Mouse (Mus musculus) hindbrain, postnatal 0 days (tissue): ENCODE measurements around the gene Mcur1. TPM values are rescaled to one million over a fixed set of nuclear protein-coding genes. Genes with fewer than 3 reads are reported as not detected.
A peak's percentile ranks its signal among the peaks of the same experiment; 100 is the strongest.

Source experiments
- ATAC-seq: fragments of 200-750 bp; cut with Nextera tagmentation; 2 replicates; pipeline ENCODE4 v1.8.0; 2017; ENCODE audit warnings: mild to moderate bottlenecking, moderate TSS enrichment, moderate library complexity
- DNase-seq: peaks from one replicate; pipeline ENCODE4 v3.0.0-alpha.2; 2015; ENCODE audit warnings: low spot score
- H3K27ac ChIP-seq: fragments of 300-500 bp; sonication (generic); 2 replicates; pipeline ENCODE4 v1.5.1; 2014; ENCODE audit warnings: mild to moderate bottlenecking
- H3K27me3 ChIP-seq: fragments of 300-500 bp; sonication (generic); 2 replicates; pipeline ENCODE4 v1.6.1; 2014; ENCODE audit warnings: low read length, mixed read lengths; ENCODE audit not compliant: insufficient read depth
- H3K36me3 ChIP-seq: fragments of 300-500 bp; sonication (generic); 2 replicates; pipeline ENCODE4 v1.6.1; 2014; ENCODE audit warnings: low read length, mixed read lengths; ENCODE audit not compliant: insufficient read depth
- H3K4me1 ChIP-seq: fragments of 300-500 bp; sonication (generic); 2 replicates; pipeline ENCODE4 v1.6.1; 2014; ENCODE audit warnings: antibody characterized with exemption, low read length, mixed read lengths; ENCODE audit not compliant: insufficient read depth
- H3K4me2 ChIP-seq: fragments of 300-500 bp; sonication (generic); 2 replicates; pipeline ENCODE4 v1.6.1; 2014; ENCODE audit warnings: low read depth, mild to moderate bottlenecking, low read length, moderate library complexity, mixed read lengths
- H3K4me3 ChIP-seq: fragments of 300-500 bp; sonication (generic); 2 replicates; pipeline ENCODE4 v1.5.1; 2014; ENCODE audit warnings: low read length
- H3K9ac ChIP-seq: fragments of 300-500 bp; sonication (generic); replicated peaks from 2 replicates; pipeline ENCODE4 v1.6.1; 2014; ENCODE audit warnings: mild to moderate bottlenecking, low read length, moderate library complexity, mixed read lengths
- H3K9me3 ChIP-seq: fragments of 300-500 bp; sonication (generic); 2 replicates; pipeline ENCODE4 v1.6.1; 2016; ENCODE audit warnings: low read length, mixed read lengths
- CTCF ChIP-seq: IDR thresholded peaks from 2 replicates; pipeline ENCODE4 v1.5.1; 2016; ENCODE audit warnings: antibody characterized with exemption, control low read depth, low read depth
- WGBS: fragments of 180-500 bp; shearing (Covaris S2); extraction: QIAGEN DNeasy Blood & Tissue Kit; methylation state at CpG from one replicate; pipeline ENCODE4 v1.1.7; 2014; 5-methylcytosine and 5-hydroxymethylcytosine counted together
- polyA plus RNA-seq: library from polyadenylated mRNA; unstranded; fragments of >200 nt; fragmentation: Nextera tagmentation; extraction: Ambion mirVana; gene quantifications from 2 replicates; pipeline ENCODE4 v1.2.1, GENCODE M21; 2015
- total RNA-seq: library from RNA; depleted of rRNA; stranded (reverse); fragments of >200 nt; gene quantifications from 2 replicates; pipeline ENCODE4 v1.2.3, GENCODE M21; 2014

Gene Mcur1
- total and polyA plus RNA-seq, 2 experiments from 2014 or later = 8.0 to 12.4 TPM

DNA sequence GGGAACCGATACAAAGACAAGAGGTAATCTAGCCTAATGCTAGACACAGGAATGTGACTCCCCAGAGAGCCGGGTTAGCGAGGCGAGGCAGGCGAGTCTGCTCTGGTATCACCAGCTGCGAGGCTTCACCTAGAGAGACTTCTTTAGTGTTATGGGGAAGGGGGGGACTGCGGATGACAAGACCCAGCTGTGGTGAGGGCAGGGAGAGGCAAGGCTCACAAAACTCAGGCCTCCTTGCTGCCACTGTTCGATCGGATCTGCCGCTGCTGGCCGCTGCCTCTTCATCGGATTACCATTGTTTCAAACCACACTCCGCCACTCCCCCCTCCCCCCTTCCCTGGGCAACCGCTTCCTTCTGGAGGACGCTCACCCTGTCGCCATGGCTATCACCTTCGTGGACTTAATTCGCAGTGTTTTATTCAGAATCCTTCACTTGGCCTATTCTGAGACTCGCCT, 56.6 kb downstream of the Mcur1 start:
- DNase-seq = peak; percentile 63

GRCm38 (mm10) chr13:43501601-43502000, 58.4 kb downstream of the Mcur1 start:
- Histone ChIP-seq H3K36me3 (no peaks in the 10 kb centered on the region), H3K27ac (no peak overlapping the region), H3K9me3 (no peaks in the 10 kb centered on the region), H3K9ac (no peak overlapping the region), H3K4me1 (0 out of 2 replicates have a peak, but pooled peaks cover 8% of the 10 kb centered on the region), H3K4me2 (no peak overlapping the region), H3K4me3 (no peak overlapping the region), H3K27me3 (no peaks in the 10 kb centered on the region)
- ATAC-seq (no peak), DNase-seq (no peak)
- WGBS = 60% methylated on average over 5 of the region's 5 CpGs
- TF ChIP-seq CTCF = no peak

More for the DNA sequence above, 56.6 kb downstream of the Mcur1 start:
- H3K4me2 ChIP-seq = peak overlapping the region; percentile 58
- peak overlapping the region; percentile 27 for H3K4me3 ChIP-seq
- H3K27ac ChIP-seq = peak overlapping the region; percentile 16; the same call in 1 of the 2 replicates
- H3K9me3 ChIP-seq = no peaks in the 10 kb centered on the region
- peak; percentile 56 for ATAC-seq
- no peaks in the 10 kb centered on the region for H3K36me3 ChIP-seq
- H3K9ac ChIP-seq = peak overlapping the region; percentile 37; the same call in 1 of the 2 replicates
- 2% methylated on average over 19 of the region's 19 CpGs for whole genome bisulfite sequencing
- H3K27me3 ChIP-seq = no peaks in the 10 kb centered on the region
- no peak for TF ChIP-seq CTCF
- 0 out of 2 replicates have a peak, but pooled peaks cover 8% of the 10 kb centered on the region for H3K4me1 ChIP-seq

- H3K9ac ChIP-seq = no peak overlapping the region
- H3K9me3 ChIP-seq = no peaks in the 10 kb centered on the region
- no peak overlapping the region for H3K4me3 ChIP-seq
- H3K27ac ChIP-seq = no peak overlapping the region
- no peaks in the 10 kb centered on the region for H3K27me3 ChIP-seq
- 0 out of 2 replicates have a peak, but pooled peaks cover 8% of the 10 kb centered on the region for H3K4me1 ChIP-seq
- H3K36me3 ChIP-seq = no peaks in the 10 kb centered on the region
- ATAC-seq (no peak), DNase-seq (no peak)
- TF ChIP-seq CTCF = no peak
- 95% methylated on average over 4 of the region's 4 CpGs for WGBS
- H3K4me2 ChIP-seq = no peak overlapping the region
These were observed 59.5 kb downstream of the Mcur1 start for GRCm38 (mm10) chr13:43500483-43500850.

GRCm38 (mm10) chr13:43499731-43500482, 60.1 kb downstream of the Mcur1 start:
- Histone ChIP-seq H3K27me3 (no peaks in the 10 kb centered on the region), H3K36me3 (no peaks in the 10 kb centered on the region)
- no peak for ATAC-seq

DNA sequence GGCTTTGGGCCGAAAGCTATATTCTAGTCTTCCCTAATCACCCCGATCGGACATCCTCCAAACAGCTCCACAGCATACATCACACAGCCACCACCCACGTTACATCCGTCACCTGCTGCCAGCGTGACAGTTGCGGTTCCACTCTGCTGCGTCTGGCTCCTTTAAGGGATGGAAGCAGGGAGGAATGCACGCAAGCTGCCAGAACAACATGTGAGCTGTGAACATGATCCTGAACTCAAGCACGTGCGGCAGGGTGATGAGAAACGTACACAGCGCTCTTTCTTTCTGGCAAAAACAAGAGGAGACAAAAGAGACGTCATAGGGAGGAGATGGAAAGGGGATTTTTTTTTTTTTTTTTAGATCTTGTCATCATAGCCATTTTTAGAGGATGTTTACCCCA, 61.1 kb downstream of the Mcur1 start:
- DNase-seq = peak; percentile 59

More at GRCm38 (mm10) chr13:43499731-43500482, 60.1 kb downstream of the Mcur1 start:
- no peak overlapping the region for H3K4me2 ChIP-seq
- no peak overlapping the region for H3K9ac ChIP-seq
- no peak overlapping the region for H3K27ac ChIP-seq
- no peaks in the 10 kb centered on the region for H3K9me3 ChIP-seq
- WGBS = 73% methylated on average over 7 of the region's 7 CpGs
- DNase-seq = no peak
- no peak overlapping the region for H3K4me3 ChIP-seq
- 0 out of 2 replicates have a peak, but pooled peaks cover 8% of the 10 kb centered on the region for H3K4me1 ChIP-seq
- no peak for TF ChIP-seq CTCF

DNA sequence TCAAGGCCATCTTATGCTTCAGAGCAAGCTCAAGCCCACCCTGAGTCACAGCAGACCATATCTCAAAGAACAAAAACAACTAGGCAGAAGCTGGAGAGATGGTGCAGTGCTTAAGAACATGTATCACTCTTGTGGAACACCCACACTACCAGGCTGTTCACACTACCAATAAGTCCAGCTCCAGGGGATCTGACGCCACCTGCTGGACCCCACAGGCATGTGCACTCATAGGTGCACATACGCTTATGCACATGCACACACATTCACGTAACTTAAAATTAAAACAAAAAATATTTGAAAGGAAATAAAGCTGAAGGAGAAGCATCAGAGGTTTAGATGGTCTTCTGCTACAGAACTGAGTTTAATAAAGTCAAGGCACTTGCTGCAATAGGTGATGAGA, 62.2 kb downstream of the Mcur1 start:
- H3K9me3 ChIP-seq = no peaks in the 10 kb centered on the region
- TF ChIP-seq CTCF = peak; percentile 39
- 97% methylated on average over 3 of the region's 3 CpGs for WGBS
- no peaks in the 10 kb centered on the region for H3K36me3 ChIP-seq
- H3K9ac ChIP-seq = no peak overlapping the region
- H3K27ac ChIP-seq = no peak overlapping the region
- H3K4me2 ChIP-seq = no peak overlapping the region
- no peak overlapping the region for H3K4me3 ChIP-seq
- no peaks in the 10 kb centered on the region for H3K27me3 ChIP-seq
- DNase-seq (no peak), ATAC-seq (no peak)
- no peaks in the 10 kb centered on the region for H3K4me1 ChIP-seq

More for the DNA sequence above, 61.1 kb downstream of the Mcur1 start:
- Histone ChIP-seq H3K4me1 (0 out of 2 replicates have a peak, but pooled peaks cover 8% of the 10 kb centered on the region), H3K9me3 (no peaks in the 10 kb centered on the region), H3K9ac (no peak overlapping the region), H3K4me3 (no peak overlapping the region), H3K4me2 (no peak overlapping the region), H3K27me3 (no peaks in the 10 kb centered on the region), H3K27ac (no peak overlapping the region), H3K36me3 (no peaks in the 10 kb centered on the region)
- WGBS = 42% methylated on average over 14 of the region's 14 CpGs
- no peak for TF ChIP-seq CTCF
- peak; percentile 66 for ATAC-seq

DNA sequence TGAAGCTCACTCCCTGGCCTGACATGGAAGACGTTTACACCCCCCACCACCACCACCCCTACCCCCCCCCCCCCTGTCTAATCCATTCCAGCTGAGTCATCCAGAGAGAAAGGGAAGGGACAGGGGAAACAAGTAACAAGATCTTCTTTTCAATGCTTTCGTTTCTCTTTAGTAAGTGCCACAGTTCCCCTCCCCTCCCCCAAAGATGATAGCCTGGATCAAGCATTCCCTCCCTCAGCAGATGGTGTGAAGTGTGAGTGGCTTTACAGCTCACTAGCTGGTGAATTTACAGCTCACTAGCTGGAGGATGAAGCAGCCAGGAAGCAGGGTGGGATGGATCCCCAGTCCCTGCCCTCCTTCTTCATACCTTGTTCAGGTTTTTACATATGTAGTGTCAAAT, 63.3 kb downstream of the Mcur1 start:
- Histone ChIP-seq H3K36me3 (no peaks in the 10 kb centered on the region), H3K27ac (no peak overlapping the region), H3K4me2 (no peak overlapping the region), H3K9me3 (no peaks in the 10 kb centered on the region), H3K9ac (no peak overlapping the region), H3K4me3 (no peak overlapping the region), H3K27me3 (no peaks in the 10 kb centered on the region), H3K4me1 (no peaks in the 10 kb centered on the region)
- WGBS = 17% methylated on average over 2 of the region's 2 CpGs
- DNase-seq (peak; percentile 31), ATAC-seq (no peak)
- no peak for TF ChIP-seq CTCF
